Mouse (Mus musculus) gonadal fat pad, adult 2 months (tissue): Measurements from ENCODE around the gene Cd79b. TPM values are rescaled to one million over a fixed set of nuclear protein-coding genes. Genes with fewer than 3 reads are reported as not detected.
"Not testable (repeated sequence)": the region's sequence is repeated elsewhere in the genome, so short reads cannot be mapped to it uniquely, and the experiment has no call there.

Experiments
- DNase-seq: peaks from one replicate; pipeline ENCODE4 v3.0.0-alpha.2; 2012; ENCODE audit warnings: low read depth
- polyA plus RNA-seq: library from polyadenylated mRNA; depleted of rRNA; stranded (reverse); fragments of >200 nt; gene quantifications from 2 replicates; pipeline ENCODE4 v1.2.3, GENCODE M21; 2012; rRNA removed

Cd79b gene
- polyA plus RNA-seq, result 3.2 and 3.8 TPM in 2 replicates

GRCm38 (mm10) chr11:106314333-106314812 lies at the start of gene Cd79b:
Cd79b (minus strand) TSS chr11:106314762.
- no peak for DNase-seq

DNA sequence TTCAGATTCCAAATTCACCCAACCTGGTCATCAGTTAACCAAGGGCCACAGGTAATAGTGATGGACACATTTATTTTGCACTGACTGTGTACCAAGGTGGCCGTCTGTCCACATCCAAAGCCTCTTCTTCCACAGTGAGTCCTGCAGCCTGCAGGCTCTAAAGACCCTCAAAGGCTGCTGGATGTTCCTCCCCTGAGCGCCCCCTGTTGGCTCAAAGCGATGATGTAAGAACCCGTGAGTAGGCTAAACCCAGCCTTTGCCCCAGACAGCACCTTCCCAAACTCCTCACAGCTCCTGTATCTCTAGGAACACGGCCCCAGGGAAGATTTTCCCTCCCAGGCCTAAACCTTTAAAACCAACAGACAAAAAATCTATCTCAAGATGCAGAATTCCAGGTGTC lies 44.8 kb upstream of the Cd79b start:
- DNase-seq, result no peak

DNA sequence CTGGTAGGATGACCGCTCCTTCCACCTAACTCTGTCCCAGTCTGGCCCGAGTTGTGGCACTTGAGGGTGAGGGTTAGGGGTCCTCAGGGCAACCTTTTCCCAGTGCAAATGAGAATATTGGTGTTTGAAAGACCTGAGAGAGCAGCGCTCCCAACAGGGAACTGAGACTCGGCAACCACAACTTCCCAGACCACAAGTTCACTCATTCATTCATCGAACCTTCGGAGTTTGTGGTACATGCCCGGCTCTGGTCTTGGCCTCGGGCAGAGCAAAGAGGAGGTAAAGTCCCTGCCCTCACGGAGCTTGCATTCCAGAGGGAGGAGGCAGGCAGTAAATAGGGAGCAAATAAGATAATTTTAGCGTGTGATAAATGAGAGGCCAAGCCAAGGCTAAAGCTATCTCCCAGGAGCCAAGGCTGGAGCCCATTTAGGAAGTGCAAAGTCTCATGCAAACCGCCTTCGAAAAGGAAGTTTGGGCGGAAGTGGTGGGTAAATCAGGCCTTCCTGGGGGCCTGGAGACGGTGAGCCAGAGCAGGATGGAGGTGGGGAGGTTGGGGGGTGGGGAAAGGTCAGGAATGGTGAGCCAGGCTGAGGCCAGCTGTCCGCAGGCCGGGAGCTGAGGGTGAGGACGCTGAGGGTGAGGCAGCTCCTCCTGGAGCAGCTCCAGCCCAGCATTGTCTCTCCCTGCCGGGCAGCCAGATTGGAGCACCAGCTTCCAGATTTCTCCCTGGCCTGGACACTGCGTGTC lies 41.0 kb upstream of the Cd79b start:
- DNase-seq, result no peak

DNA sequence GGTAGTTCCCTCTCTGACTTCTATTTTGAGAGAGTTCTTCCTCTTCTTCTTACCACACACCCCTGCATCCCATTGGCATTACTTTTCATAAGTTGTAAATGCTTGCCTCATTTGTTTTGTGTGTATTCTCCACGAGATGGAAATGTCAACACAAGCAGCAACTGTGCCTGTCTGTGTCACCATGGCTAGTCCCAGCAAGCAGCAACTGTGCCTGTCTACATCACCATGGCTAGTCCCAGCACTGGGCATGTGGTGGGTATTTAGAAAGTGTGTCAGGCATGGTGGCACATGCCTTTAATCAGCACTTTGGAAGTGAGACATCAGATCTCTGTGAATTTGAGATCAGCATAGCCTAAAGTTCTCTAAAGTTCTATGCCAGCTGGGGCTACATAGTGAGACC lies 39.6 kb upstream of the Cd79b start:
- DNase-seq, result no peak

- no peak for DNase-seq
Measured at GRCm38 (mm10) chr11:106353188-106353587, 38.6 kb upstream of the Cd79b start, which contains the start of gene Scn4a. Scn4a (minus strand) TSS chr11:106353288.

GRCm38 (mm10) chr11:106351941-106352340 lies 37.4 kb upstream of the Cd79b start:
- no peak for DNase-seq

GRCm38 (mm10) chr11:106351253-106351652 lies 36.7 kb upstream of the Cd79b start:
- no peak for DNase-seq

GRCm38 (mm10) chr11:106350853-106351252 lies 36.3 kb upstream of the Cd79b start:
- no peak for DNase-seq

- DNase-seq, result no peak
Measured at GRCm38 (mm10) chr11:106349772-106350171, 35.2 kb upstream of the Cd79b start.

DNA sequence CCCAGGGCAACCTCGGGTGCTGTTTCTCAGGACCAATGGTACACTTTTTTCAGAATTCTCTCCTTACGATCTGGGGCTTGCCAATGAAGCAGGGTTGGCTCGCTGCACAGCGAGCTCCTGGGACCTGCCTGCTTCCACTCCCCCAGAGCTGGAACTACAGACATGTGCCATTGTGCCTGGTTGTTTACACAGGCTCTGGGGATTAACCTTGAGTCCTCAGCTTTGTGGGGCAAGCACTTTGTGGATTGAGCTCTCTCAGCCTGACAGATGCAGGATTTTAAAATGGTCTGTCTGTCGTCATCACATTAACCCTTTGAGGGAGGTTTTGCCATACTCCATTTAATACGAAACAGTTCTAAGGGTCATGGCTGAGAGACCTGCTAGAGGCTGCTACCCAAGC lies 30.3 kb upstream of the Cd79b start:
- DNase-seq, result no peak

- DNase-seq, result no peak
Measured at GRCm38 (mm10) chr11:106340990-106341520, 26.5 kb upstream of the Cd79b start.

- DNase-seq, result not testable (repeated sequence)
Measured at GRCm38 (mm10) chr11:106339323-106339722, 24.8 kb upstream of the Cd79b start.

DNA sequence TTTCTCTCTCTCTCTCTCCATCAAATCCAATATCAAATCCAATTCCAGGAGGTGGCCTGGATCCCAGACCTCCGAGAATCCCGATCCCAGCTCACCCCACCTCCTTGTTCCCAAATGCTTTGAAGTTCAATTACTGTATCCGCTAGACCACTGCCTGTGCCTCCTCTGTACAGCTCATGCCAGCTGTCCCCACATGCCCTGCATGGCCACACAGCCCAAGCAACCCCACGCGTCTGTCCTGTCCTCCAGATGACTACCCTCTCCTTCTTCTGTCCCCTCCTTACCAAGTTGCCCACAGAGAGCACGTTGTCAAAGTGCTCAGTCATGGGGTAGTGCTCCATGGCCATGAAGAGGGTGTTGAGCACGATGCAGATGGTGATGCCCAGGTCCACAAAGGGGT lies 24.3 kb upstream of the Cd79b start:
- DNase-seq, result no peak

DNA sequence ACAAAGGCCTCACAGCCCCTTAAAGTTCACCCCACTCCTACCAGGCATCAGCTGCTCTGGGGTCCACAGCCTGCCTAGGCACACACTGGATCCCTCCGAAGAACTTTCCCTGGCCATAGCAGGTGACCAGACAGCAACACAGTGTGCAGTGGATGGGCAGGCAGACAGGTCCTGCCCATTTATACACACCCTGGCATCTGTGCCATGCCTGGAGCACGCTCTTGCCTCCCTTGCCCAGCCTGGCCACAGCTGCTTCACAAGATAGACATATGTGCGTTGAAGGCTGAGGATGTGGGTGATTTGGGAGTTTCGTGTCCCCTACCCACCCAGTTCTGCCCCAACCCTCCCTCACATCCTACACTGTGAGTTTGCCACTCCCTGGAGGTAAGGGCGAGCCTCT lies 23.5 kb upstream of the Cd79b start:
- DNase-seq, result no peak

GRCm38 (mm10) chr11:106334066-106334465 lies 19.5 kb upstream of the Cd79b start:
- DNase-seq, result no peak

- DNase-seq, result no peak
Measured at GRCm38 (mm10) chr11:106332458-106332857, 17.9 kb upstream of the Cd79b start.

GRCm38 (mm10) chr11:106329682-106330081 lies 15.1 kb upstream of the Cd79b start:
- DNase-seq, result no peak

DNA sequence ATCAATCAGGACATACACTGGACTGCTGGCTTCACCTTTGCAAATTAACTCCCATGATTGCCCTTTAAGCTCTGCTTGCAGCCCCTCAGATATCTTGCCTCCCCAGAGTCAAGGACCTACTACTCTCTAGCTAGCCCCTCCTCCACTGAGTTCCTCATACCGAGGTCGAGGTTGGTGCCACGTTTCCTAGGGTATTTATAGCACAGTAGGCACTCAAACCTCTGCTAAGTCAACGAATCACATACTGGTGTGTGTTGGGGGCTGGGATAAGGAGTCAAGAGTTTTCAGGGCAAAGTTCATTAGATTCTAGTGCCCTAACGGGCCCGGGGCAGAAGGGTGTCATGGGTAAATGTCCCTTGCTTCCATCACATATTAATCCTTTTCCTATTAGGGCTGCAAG lies 14.6 kb upstream of the Cd79b start:
- no peak for DNase-seq

GRCm38 (mm10) chr11:106328521-106328920 lies 14.0 kb upstream of the Cd79b start:
- no peak for DNase-seq

DNA sequence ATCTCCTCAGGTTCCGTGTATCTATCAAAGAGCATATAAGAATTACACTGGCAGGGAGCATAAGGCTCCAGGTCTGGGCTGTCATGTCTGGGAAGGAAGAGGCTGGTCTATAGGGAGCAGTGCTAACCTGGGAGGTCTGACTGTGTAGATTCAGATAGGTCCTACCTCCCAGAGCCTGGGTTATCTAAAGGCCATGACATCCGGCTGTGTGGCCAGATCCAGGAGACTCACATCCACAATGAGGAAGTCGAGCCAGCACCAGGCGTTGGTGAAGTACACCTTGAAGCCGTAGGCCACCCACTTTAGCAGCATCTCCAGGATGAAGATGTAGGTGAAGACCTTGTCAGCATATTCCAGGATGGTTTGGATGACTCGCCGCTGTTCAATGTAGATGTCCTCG lies 11.9 kb upstream of the Cd79b start:
- DNase-seq, result no peak

DNA sequence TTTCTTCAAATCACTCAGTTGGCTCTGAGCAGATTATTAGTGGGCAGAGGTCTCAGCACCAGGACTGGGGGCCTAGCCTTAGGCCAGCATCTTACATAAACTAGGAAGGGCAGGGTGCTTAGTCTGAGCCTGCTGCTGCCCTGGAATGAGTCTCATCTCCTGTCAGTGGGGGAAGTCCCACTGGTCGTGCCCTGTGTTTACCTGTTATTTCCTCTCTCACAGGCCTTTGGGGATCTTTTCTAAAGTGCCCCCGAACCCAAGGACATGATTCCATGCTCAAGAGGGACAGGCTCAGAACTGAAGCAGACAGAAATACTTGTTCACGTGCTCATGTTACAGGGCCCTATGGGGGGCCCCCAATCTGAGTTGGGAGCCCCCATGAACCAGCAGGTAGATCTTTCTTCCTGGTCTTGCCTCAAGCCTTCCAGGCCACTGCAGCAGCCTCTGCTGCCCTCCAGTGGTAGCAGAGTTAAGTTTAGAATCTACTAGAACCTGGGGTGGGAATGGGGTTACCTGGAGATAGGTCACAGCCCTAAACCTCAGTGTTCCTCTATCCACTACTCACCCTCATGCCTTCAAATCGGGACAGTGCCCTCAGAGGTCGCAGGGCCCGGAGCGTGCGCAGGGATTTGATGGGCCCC lies 11.1 kb upstream of the Cd79b start:
- DNase-seq, result no peak

DNA sequence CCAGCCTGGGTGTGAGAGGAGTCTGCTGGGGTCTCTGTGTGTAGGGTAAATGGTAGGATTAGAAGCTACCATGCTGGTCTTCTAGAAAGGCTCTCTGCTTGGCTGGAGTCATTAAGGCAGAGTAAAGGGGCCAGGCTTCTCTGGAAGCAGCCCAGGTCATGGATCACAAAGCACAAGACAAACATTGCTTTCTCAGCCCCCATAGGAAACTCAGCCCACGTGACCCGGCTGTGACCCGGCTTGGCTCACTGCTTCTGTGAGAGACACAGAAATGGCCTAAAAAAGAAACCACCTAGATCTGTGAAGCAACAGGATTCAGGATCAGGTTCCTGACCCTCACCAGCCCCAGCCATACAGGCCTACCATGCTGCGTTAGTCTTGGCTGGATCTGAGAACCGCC lies 10.3 kb upstream of the Cd79b start:
- DNase-seq, result no peak
